Mouse (Mus musculus) liver, embryonic 14.5 days (tissue): Measurements from ENCODE around the gene Palmd. TPM values are rescaled to one million over a fixed set of nuclear protein-coding genes. Genes with fewer than 3 reads are reported as not detected.

Source experiments
- ATAC-seq: fragments of 200-750 bp; cut with Nextera tagmentation; 2 replicates; pipeline ENCODE4 v1.8.0; 2017; ENCODE audit warnings: moderate number of reproducible peaks, mild to moderate bottlenecking, moderate library complexity; ENCODE audit not compliant: insufficient read depth
- DNase-seq, 3 experiments: peaks; one replicate each; pipeline ENCODE4 v3.0.0-alpha.2; 2012 to 2013; ENCODE audit warnings: low read depth in 3 of 3, low spot score in 3 of 3
- H3K27ac ChIP-seq: fragments of 300-500 bp; sonication (generic); 2 replicates; pipeline ENCODE4 v1.5.1; 2014; ENCODE audit warnings: moderate library complexity, mild to moderate bottlenecking, control low read depth, inconsistent platforms
- H3K27me3 ChIP-seq: fragments of 300-500 bp; sonication (generic); 2 replicates; pipeline ENCODE4 v1.6.1; 2014; ENCODE audit warnings: mild to moderate bottlenecking, low read length, moderate library complexity; ENCODE audit not compliant: control insufficient read depth, insufficient read depth
- H3K36me3 ChIP-seq: fragments of 300-500 bp; sonication (generic); replicated peaks from 2 replicates; pipeline ENCODE4 v1.6.1; 2014; ENCODE audit warnings: low read depth; ENCODE audit not compliant: control insufficient read depth, insufficient read depth
- H3K4me1 ChIP-seq, 2 experiments: fragments of 200-500 bp in 1 of 2; fragments of 300-500 bp in 1 of 2; sonication (generic) in 1 of 2; replicated peaks; 2 replicates each; pipeline ENCODE4 v1.6.1; 2012 to 2014; ENCODE audit warnings: antibody characterized with exemption in 1 of 2, inconsistent platforms in 1 of 2, low read length in 1 of 2; ENCODE audit not compliant: control insufficient read depth in 2 of 2, insufficient read depth in 2 of 2
- H3K4me2 ChIP-seq: fragments of 300-500 bp; sonication (generic); 2 replicates; pipeline ENCODE4 v1.6.1; 2014; ENCODE audit warnings: low read depth, mild to moderate bottlenecking, control low read depth, moderate library complexity
- H3K4me3 ChIP-seq, 2 experiments: fragments of 200-500 bp in 1 of 2; fragments of 300-500 bp in 1 of 2; sonication (generic) in 1 of 2; 2 replicates each; pipeline ENCODE4 v1.5.1; 2012 to 2014; ENCODE audit warnings: low read depth in 2 of 2, low read length in 2 of 2, mild to moderate bottlenecking in 2 of 2, control low read depth in 1 of 2, inconsistent platforms in 1 of 2, moderate library complexity in 1 of 2; ENCODE audit not compliant: insufficient read depth in 1 of 2
- H3K9ac ChIP-seq: fragments of 300-500 bp; sonication (generic); replicated peaks from 2 replicates; pipeline ENCODE4 v1.6.1; 2014; ENCODE audit warnings: mild to moderate bottlenecking, control low read depth, moderate library complexity
- H3K9me3 ChIP-seq: fragments of 300-500 bp; sonication (generic); 2 replicates; pipeline ENCODE4 v1.6.1; 2016; ENCODE audit warnings: low read length, mixed read lengths; ENCODE audit not compliant: control insufficient read depth
- CTCF ChIP-seq: IDR thresholded peaks from 2 replicates; pipeline ENCODE4 v1.5.1; 2016; ENCODE audit warnings: antibody characterized with exemption, low read depth, control low read depth
- EP300 ChIP-seq: IDR thresholded peaks from 2 replicates; pipeline ENCODE4 v1.6.1; 2016; ENCODE audit warnings: antibody characterized with exemption, low read depth
- WGBS: fragments of 180-500 bp; shearing (Covaris S2); extraction: QIAGEN DNeasy Blood & Tissue Kit; methylation state at CpG from one replicate; pipeline ENCODE4 v1.1.7; 2014; ENCODE audit not compliant: insufficient replicate concordance; 5-methylcytosine and 5-hydroxymethylcytosine counted together
- polyA plus RNA-seq, 2 experiments: library from polyadenylated mRNA; depleted of rRNA in 1 of 2; stranded (reverse) in 1 of 2; unstranded in 1 of 2; fragments of >200 nt; fragmentation: Nextera tagmentation in 1 of 2; extraction: Ambion mirVana in 1 of 2; gene quantifications; 2 replicates each; pipeline versions ENCODE4 v1.2.1 to v1.2.3; 2012 to 2014

Gene Palmd
- polyA plus RNA-seq, 2 experiments = 1.3 to 2.2 TPM

GRCm38 (mm10) chr3:116882221-116882960 lies 86.4 kb downstream of the Palmd start:
- Histone ChIP-seq H3K9ac (no peak overlapping the region), H3K27ac (no peak overlapping the region), H3K4me2 (no peak overlapping the region), H3K9me3 (no peaks in the 10 kb centered on the region), H3K36me3 (peaks cover 89% of the 10 kb centered on the region), H3K4me1 (no peaks in the 10 kb centered on the region), H3K4me3 (no peak overlapping the region), H3K27me3 (no peaks in the 10 kb centered on the region)
- no peak for ATAC-seq
- TF ChIP-seq EP300 (no peak), CTCF (no peak)
- 87% methylated on average over 14 of the region's 14 CpGs for WGBS
- DNase-seq = no peak

- Histone ChIP-seq H3K36me3 (peaks cover 45% of the 10 kb centered on the region), H3K9me3 (no peaks in the 10 kb centered on the region), H3K9ac (no peak overlapping the region), H3K4me2 (no peak overlapping the region), H3K4me1 (peaks cover 2 to 11% of the 10 kb centered on the region in 2 experiments), H3K4me3 (no peak overlapping the region), H3K27ac (no peak overlapping the region), H3K27me3 (no peaks in the 10 kb centered on the region)
- TF ChIP-seq EP300 = no peak
- no peak for TF ChIP-seq CTCF
- DNase-seq = no peak
- WGBS = 81% methylated on average over 3 of the region's 3 CpGs
- ATAC-seq = no peak
These were observed 98.4 kb downstream of the Palmd start for GRCm38 (mm10) chr3:116870372-116870771.

Other genes with a start within 250 kb of the Palmd start
- gene Agl, start 160.8 kb downstream of the Palmd start, polyA plus RNA-seq (2012; rRNA removed) = 2.1 and 2.6 TPM in 2 replicates
- gene Agl, start 160.8 kb downstream of the Palmd start, polyA plus RNA-seq (2014; fragmentation: Nextera tagmentation; extraction: Ambion mirVana) = 4.4 and 4.6 TPM in 2 replicates
- 13.5 and 20.5 TPM in 2 replicates for gene Frrs1, start 109.5 kb downstream of the Palmd start, polyA plus RNA-seq (2012; rRNA removed)
- 30.5 and 31.4 TPM in 2 replicates for gene Frrs1, start 109.5 kb downstream of the Palmd start, polyA plus RNA-seq (2014; fragmentation: Nextera tagmentation; extraction: Ambion mirVana)
- gene 4930455H04Rik, start 720 bp downstream of the Palmd start, polyA plus RNA-seq (2012; rRNA removed) = not detected in 2 replicates
- gene 4930455H04Rik, start 720 bp downstream of the Palmd start, polyA plus RNA-seq (2014; fragmentation: Nextera tagmentation; extraction: Ambion mirVana) = not detected in 2 replicates